Mouse (Mus musculus): ENCODE measurements around the gene Ddrgk1.
"Not testable (repeated sequence)": the region's sequence is repeated elsewhere in the genome, so short reads cannot be mapped to it uniquely, and the experiment has no call there.

DNA sequence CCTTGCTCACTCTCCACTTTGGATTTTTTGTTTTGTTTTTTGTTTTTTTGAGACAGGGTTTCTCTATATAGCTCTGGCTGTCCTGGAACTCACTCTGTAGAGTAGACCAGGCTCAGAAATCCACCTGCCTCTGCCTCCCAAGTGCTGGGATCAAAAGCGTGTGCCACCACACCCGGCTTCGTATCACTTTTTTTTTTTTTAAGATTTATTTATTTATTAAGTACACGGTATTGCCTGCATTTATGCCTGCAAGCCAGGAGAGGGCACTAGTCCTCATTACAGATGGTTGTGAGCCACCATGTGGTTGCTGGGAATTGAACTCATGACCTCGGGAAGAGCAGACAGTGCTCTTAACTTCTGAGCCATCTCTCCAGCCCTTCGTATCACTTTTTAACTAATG is 15.4 kb downstream of the Ddrgk1 start:
- not testable (repeated sequence) for TF ChIP-seq ZC3H11A (IDR thresholded peaks at IDR 0.05; ENCODE audit: borderline replicate concordance, low read depth, low read length)
- TF ChIP-seq ZNF384 (IDR thresholded peaks at IDR 0.05; ENCODE audit: low read depth, low read length), result peak; percentile 63; the same call in 1 of the 2 replicates

All from ES-E14 (cell line).